Mouse (Mus musculus): Measurements from ENCODE around the gene Ctbp2. TPM values are rescaled to one million over a fixed set of nuclear protein-coding genes. Genes with fewer than 3 reads are reported as not detected.

Ctbp2 gene
- polyA plus RNA-seq, 1 experiment = 43.2 TPM

- peaks cover 3% of the 10 kb centered on the region for H3K36me3 ChIP-seq (ENCODE audit: control insufficient read depth, insufficient read depth)
- peaks cover 100% of the 10 kb centered on the region for H3K79me2 ChIP-seq (ENCODE audit: control insufficient read depth, insufficient read depth)
- no peak overlapping the region for H3ac ChIP-seq (ENCODE audit: control insufficient read depth, insufficient read length, low read depth)
- H3K27me3 ChIP-seq (ENCODE audit: control insufficient read depth, insufficient read depth, insufficient read length) = no peaks in the 10 kb centered on the region
- peaks cover 91% of the 10 kb centered on the region for H3K79me3 ChIP-seq (ENCODE audit: low read depth)
- no peak for TF ChIP-seq MYOG (IDR thresholded peaks at IDR 0.05; ENCODE audit: control insufficient read depth, extremely low read depth, insufficient read length)
- TF ChIP-seq CEBPB (IDR thresholded peaks at IDR 0.05; ENCODE audit: low read depth) = no peak
- no peak for TF ChIP-seq USF1 (IDR thresholded peaks at IDR 0.05; ENCODE audit: low read depth)
- TF ChIP-seq MAX (IDR thresholded peaks at IDR 0.05) = no peak
- TF ChIP-seq FOSL1 (IDR thresholded peaks at IDR 0.05; ENCODE audit: insufficient read depth, low read length, poor library complexity, severe bottlenecking) = no peak
- TF ChIP-seq MYOD1 (IDR thresholded peaks at IDR 0.05; ENCODE audit: control insufficient read depth, insufficient read length, low read depth) = no peak
- TF ChIP-seq CTCF (IDR thresholded peaks at IDR 0.05; ENCODE audit: control insufficient read depth, insufficient read depth, insufficient read length) = no peak
- no peak overlapping the region for H3K4me3 ChIP-seq (ENCODE audit: insufficient read depth, poor library complexity, severe bottlenecking)
Observed at GRCm38 (mm10) chr7:133109442-133109841, 14.7 kb downstream of the Ctbp2 start.

- Histone ChIP-seq H3K79me2 (ENCODE audit: control insufficient read depth, insufficient read depth) (peaks cover 100% of the 10 kb centered on the region), H3K4me3 (ENCODE audit: insufficient read depth, poor library complexity, severe bottlenecking) (no peak overlapping the region), H3K36me3 (ENCODE audit: control insufficient read depth, insufficient read depth) (peaks cover 3% of the 10 kb centered on the region), H3K79me3 (ENCODE audit: low read depth) (peaks cover 90% of the 10 kb centered on the region), H3K27me3 (ENCODE audit: control insufficient read depth, insufficient read depth, insufficient read length) (no peaks in the 10 kb centered on the region), H3ac (ENCODE audit: control insufficient read depth, insufficient read length, low read depth) (no peak overlapping the region)
- no peak for TF ChIP-seq CEBPB (IDR thresholded peaks at IDR 0.05; ENCODE audit: low read depth)
- no peak for TF ChIP-seq USF1 (IDR thresholded peaks at IDR 0.05; ENCODE audit: low read depth)
- TF ChIP-seq MAX (IDR thresholded peaks at IDR 0.05) = no peak
Observed at GRCm38 (mm10) chr7:133108695-133109094, 15.5 kb downstream of the Ctbp2 start.

DNA sequence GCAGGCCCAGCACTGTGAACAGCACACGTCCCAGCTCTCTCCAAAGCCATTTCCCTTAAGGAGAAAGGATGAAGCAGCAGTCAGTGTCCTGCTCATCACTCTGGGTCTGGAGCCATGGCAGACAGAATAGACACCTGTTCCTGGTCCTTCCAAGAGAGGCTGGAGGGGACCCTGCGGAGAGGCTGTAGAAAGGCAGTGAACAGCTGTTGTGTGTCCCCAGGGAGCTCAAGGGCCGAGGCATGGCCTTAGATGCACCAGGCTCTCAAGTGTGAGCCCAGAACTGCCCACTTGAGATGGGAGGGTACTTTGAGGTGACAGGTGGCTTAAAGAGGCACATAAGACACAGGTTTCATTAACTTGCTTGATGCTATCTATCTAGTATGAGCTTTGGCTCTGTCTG, 21.6 kb downstream of the Ctbp2 start:
- TF ChIP-seq MYOD1 (IDR thresholded peaks at IDR 0.05; ENCODE audit: control insufficient read depth, insufficient read length, low read depth) = peak; percentile 55
- no peak for TF ChIP-seq MAX (IDR thresholded peaks at IDR 0.05)
- peaks cover 93% of the 10 kb centered on the region for H3K79me3 ChIP-seq (ENCODE audit: low read depth)
- H3K36me3 ChIP-seq (ENCODE audit: control insufficient read depth, insufficient read depth) = peaks cover 7% of the 10 kb centered on the region
- H3K27me3 ChIP-seq (ENCODE audit: control insufficient read depth, insufficient read depth, insufficient read length) = no peaks in the 10 kb centered on the region
- H3ac ChIP-seq (ENCODE audit: control insufficient read depth, insufficient read length, low read depth) = no peak overlapping the region
- H3K4me3 ChIP-seq (ENCODE audit: insufficient read depth, poor library complexity, severe bottlenecking) = no peak overlapping the region
- peaks cover 100% of the 10 kb centered on the region for H3K79me2 ChIP-seq (ENCODE audit: control insufficient read depth, insufficient read depth)

GRCm38 (mm10) chr7:133101070-133101469, 23.1 kb downstream of the Ctbp2 start:
- peaks cover 98% of the 10 kb centered on the region for H3K79me2 ChIP-seq (ENCODE audit: control insufficient read depth, insufficient read depth)
- no peaks in the 10 kb centered on the region for H3K27me3 ChIP-seq (ENCODE audit: control insufficient read depth, insufficient read depth, insufficient read length)
- peaks cover 7% of the 10 kb centered on the region for H3K36me3 ChIP-seq (ENCODE audit: control insufficient read depth, insufficient read depth)
- H3ac ChIP-seq (ENCODE audit: control insufficient read depth, insufficient read length, low read depth) = no peak overlapping the region
- H3K79me3 ChIP-seq (ENCODE audit: low read depth) = peaks cover 91% of the 10 kb centered on the region
- H3K4me3 ChIP-seq (ENCODE audit: insufficient read depth, poor library complexity, severe bottlenecking) = no peak overlapping the region
- no peak for TF ChIP-seq MYOG (IDR thresholded peaks at IDR 0.05; ENCODE audit: control insufficient read depth, extremely low read depth, insufficient read length)
- TF ChIP-seq MAX (IDR thresholded peaks at IDR 0.05) = no peak
- no peak for TF ChIP-seq CTCF (IDR thresholded peaks at IDR 0.05; ENCODE audit: control insufficient read depth, insufficient read depth, insufficient read length)
- TF ChIP-seq USF1 (IDR thresholded peaks at IDR 0.05; ENCODE audit: low read depth) = no peak
- TF ChIP-seq FOSL1 (IDR thresholded peaks at IDR 0.05; ENCODE audit: insufficient read depth, low read length, poor library complexity, severe bottlenecking) = no peak
- TF ChIP-seq CEBPB (IDR thresholded peaks at IDR 0.05; ENCODE audit: low read depth) = no peak
- no peak for TF ChIP-seq MYOD1 (IDR thresholded peaks at IDR 0.05; ENCODE audit: control insufficient read depth, insufficient read length, low read depth)

- Histone ChIP-seq H3K79me3 (ENCODE audit: low read depth) (peaks cover 89% of the 10 kb centered on the region), H3K36me3 (ENCODE audit: control insufficient read depth, insufficient read depth) (peaks cover 4% of the 10 kb centered on the region), H3K4me3 (ENCODE audit: insufficient read depth, poor library complexity, severe bottlenecking) (no peak overlapping the region), H3K27me3 (ENCODE audit: control insufficient read depth, insufficient read depth, insufficient read length) (no peaks in the 10 kb centered on the region), H3ac (ENCODE audit: control insufficient read depth, insufficient read length, low read depth) (no peak overlapping the region), H3K79me2 (ENCODE audit: control insufficient read depth, insufficient read depth) (peaks cover 98% of the 10 kb centered on the region)
- TF ChIP-seq MYOD1 (IDR thresholded peaks at IDR 0.05; ENCODE audit: control insufficient read depth, insufficient read length, low read depth) (no peak), CEBPB (IDR thresholded peaks at IDR 0.05; ENCODE audit: low read depth) (no peak), MYOG (IDR thresholded peaks at IDR 0.05; ENCODE audit: control insufficient read depth, extremely low read depth, insufficient read length) (no peak), USF1 (IDR thresholded peaks at IDR 0.05; ENCODE audit: low read depth) (no peak)
Observed at GRCm38 (mm10) chr7:133100178-133100577, 24.0 kb downstream of the Ctbp2 start.

DNA sequence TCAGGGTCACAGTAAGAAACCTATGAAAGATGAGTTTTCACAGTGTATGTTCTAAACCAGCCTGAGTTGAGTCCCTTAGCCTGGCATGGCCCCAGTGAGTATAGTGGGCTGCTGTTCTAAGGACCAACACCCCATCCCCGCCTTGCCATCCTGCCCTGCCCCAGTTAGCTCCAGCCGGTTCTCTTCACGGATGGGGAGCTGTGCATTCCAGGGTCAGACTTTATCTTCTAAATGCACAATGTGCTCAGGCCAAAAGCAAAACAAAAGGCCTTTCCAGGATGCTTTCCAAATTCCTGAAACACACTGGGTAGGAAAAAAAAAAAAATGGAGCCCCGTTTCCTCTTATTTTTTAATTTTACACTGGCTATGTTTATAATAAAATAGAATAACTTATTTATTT, 24.9 kb downstream of the Ctbp2 start:
- peaks cover 89% of the 10 kb centered on the region for H3K79me3 ChIP-seq (ENCODE audit: low read depth)
- no peak overlapping the region for H3K4me3 ChIP-seq (ENCODE audit: insufficient read depth, poor library complexity, severe bottlenecking)
- no peaks in the 10 kb centered on the region for H3K27me3 ChIP-seq (ENCODE audit: control insufficient read depth, insufficient read depth, insufficient read length)
- no peak overlapping the region for H3ac ChIP-seq (ENCODE audit: control insufficient read depth, insufficient read length, low read depth)
- H3K36me3 ChIP-seq (ENCODE audit: control insufficient read depth, insufficient read depth) = peaks cover 4% of the 10 kb centered on the region
- H3K79me2 ChIP-seq (ENCODE audit: control insufficient read depth, insufficient read depth) = peaks cover 98% of the 10 kb centered on the region
- no peak for TF ChIP-seq CTCF (IDR thresholded peaks at IDR 0.05; ENCODE audit: control insufficient read depth, insufficient read depth, insufficient read length)
- TF ChIP-seq MAX (IDR thresholded peaks at IDR 0.05) = no peak
- TF ChIP-seq FOSL1 (IDR thresholded peaks at IDR 0.05; ENCODE audit: insufficient read depth, low read length, poor library complexity, severe bottlenecking) = no peak
- TF ChIP-seq CEBPB (IDR thresholded peaks at IDR 0.05; ENCODE audit: low read depth) = no peak
- TF ChIP-seq USF1 (IDR thresholded peaks at IDR 0.05; ENCODE audit: low read depth) = no peak
- no peak for TF ChIP-seq MYOG (IDR thresholded peaks at IDR 0.05; ENCODE audit: control insufficient read depth, extremely low read depth, insufficient read length)
- TF ChIP-seq MYOD1 (IDR thresholded peaks at IDR 0.05; ENCODE audit: control insufficient read depth, insufficient read length, low read depth) = no peak
